Mouse (Mus musculus): ENCODE data around the gene Rpl10.

GRCm38 (mm10) chrX:74248651-74249050 is 22.0 kb upstream of the Rpl10 start:
- TF ChIP-seq CTCF (IDR thresholded peaks at IDR 0.05; ENCODE audit: low read depth, low read length) (no peak; the same call in 1 of the 2 replicates), POLR2AphosphoS5 (IDR thresholded peaks at IDR 0.05; ENCODE audit: insufficient replicate concordance, low read depth, low read length) (no peak), TAL1 (conservative IDR thresholded peaks at IDR 0.05; ENCODE audit: low read depth, low read length) (no peak)
